Mouse (Mus musculus) gastrocnemius, adult 8-10 months (tissue): Measurements from ENCODE around the gene Sema3b. TPM values are rescaled to one million over a fixed set of nuclear protein-coding genes. Genes with fewer than 3 reads are reported as not detected.

Source experiments
- DNase-seq, 2 experiments: peaks; one replicate each; pipeline ENCODE4 v3.0.0; 2022; ENCODE audit warnings: low spot score in 2 of 2
- total RNA-seq, 4 experiments: library from RNA; stranded (reverse); gene quantifications; 2 replicates each; pipeline ENCODE4 v1.2.4; 2022

Gene Sema3b
- total RNA-seq, 4 experiments from 2014 or later, result 8.7 to 12.4 (median 10.1) TPM

- no peak for DNase-seq
These were observed 60.2 kb downstream of the Sema3b start for GRCm38 (mm10) chr9:107548820-107549219.

GRCm38 (mm10) chr9:107547957-107548356 is 61.1 kb downstream of the Sema3b start:
- DNase-seq, result no peak

Other genes starting within 250 kb of the Sema3b start
- under 1 TPM; 0.15 to 0.65 (median 0.41) TPM for gene Cacna2d2, start 209.6 kb downstream of the Sema3b start, total RNA-seq
- 10 to 100 TPM; 15.4 to 19.0 (median 16.6) TPM for gene Tmem115, start 75.3 kb downstream of the Sema3b start, total RNA-seq
- 1 to 10 TPM; 3.5 to 4.9 (median 4.2) TPM for gene Cyb561d2, start 67.0 kb downstream of the Sema3b start, total RNA-seq
- 10 to 100 TPM; 10.4 to 13.4 (median 11.0) TPM for gene Nprl2, start 67.0 kb downstream of the Sema3b start, total RNA-seq
- under 1 TPM in 1 of 4 experiments, not detected in 3; 0.22 TPM for gene Zmynd10, start 61.9 kb downstream of the Sema3b start, total RNA-seq
- 10 to 100 TPM in 3 of 4 experiments, 1 to 10 TPM in 1; 9.3 to 14.4 (median 11.9) TPM for gene Rassf1, start 57.7 kb downstream of the Sema3b start, total RNA-seq
- 10 to 100 TPM; 44.6 to 54.5 (median 46.9) TPM for gene Tusc2, start 46.0 kb downstream of the Sema3b start, total RNA-seq
- gene Hyal2, start 41.3 kb downstream of the Sema3b start, total RNA-seq, result 10 to 100 TPM; 12.7 to 18.6 (median 16.7) TPM
- gene Hyal1, start 32.3 kb downstream of the Sema3b start, total RNA-seq, result 1 to 10 TPM; 1.4 to 2.7 (median 1.9) TPM
- gene Naa80, start 30.3 kb downstream of the Sema3b start, total RNA-seq, result 10 to 100 TPM; 12.1 to 16.8 (median 15.5) TPM
- gene Hyal3, start 28.4 kb downstream of the Sema3b start, total RNA-seq, result under 1 TPM in 2 of 4 experiments, not detected in 2; 0.24 to 0.56 TPM
- gene Ifrd2, start 21.6 kb downstream of the Sema3b start, total RNA-seq, result 10 to 100 TPM; 51.3 to 56.2 (median 54.0) TPM
- 10 to 100 TPM; 62.4 to 78.5 (median 71.2) TPM for gene Gnai2, start 26.1 kb upstream of the Sema3b start, total RNA-seq
- 10 to 100 TPM; 37.4 to 49.3 (median 45.9) TPM for gene Slc38a3, start 60.3 kb upstream of the Sema3b start, total RNA-seq
- gene Gnat1, start 70.5 kb upstream of the Sema3b start, total RNA-seq, result not detected
- 1 to 10 TPM; 3.3 to 4.6 (median 4.3) TPM for gene Sema3f, start 101.2 kb upstream of the Sema3b start, total RNA-seq
- 10 to 100 TPM; 21.0 to 34.8 (median 26.8) TPM for gene Rbm5, start 161.8 kb upstream of the Sema3b start, total RNA-seq